Mouse (Mus musculus): Measurements from ENCODE around the gene Olfr344. TPM values are rescaled to one million over a fixed set of nuclear protein-coding genes. Genes with fewer than 3 reads are reported as not detected.

The Olfr344 gene
- polyA plus RNA-seq (2012; rRNA removed; ENCODE audit: low replicate concordance), result not detected in 2 replicates

DNA sequence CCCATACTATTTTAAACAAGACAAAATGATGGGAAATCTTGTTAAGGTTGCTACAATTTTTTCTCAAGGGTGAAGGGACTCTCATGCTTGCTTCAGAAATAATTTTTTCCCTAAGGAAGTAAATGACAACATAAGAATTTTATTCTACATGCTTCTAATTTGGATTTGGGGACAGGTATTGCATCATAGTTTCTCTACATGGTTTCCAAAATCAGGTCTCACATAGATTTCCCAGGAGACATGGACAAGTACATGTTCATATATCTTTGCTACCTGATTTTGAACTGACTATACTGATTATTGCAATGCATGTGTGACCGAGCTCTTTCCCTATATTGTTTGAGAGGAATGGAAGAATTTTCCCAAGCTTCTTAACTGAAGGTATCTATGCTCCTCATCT is at the start of gene Olfr344:
TSS of gene Olfr344 (plus strand) at position 301 of the 400 bp plus-strand sequence.

GRCm38 (mm10) chr2:36524698-36525097 is 41.8 kb upstream of the Olfr344 start, which contains the start of gene Olfr342:
Gene Olfr342 (plus strand): TSS chr2:36524998.

Other genes with a start within 250 kb of the Olfr344 start
- gene Olfr338, start 193.1 kb upstream of the Olfr344 start, polyA plus RNA-seq (2012; rRNA removed; ENCODE audit: low replicate concordance), result not detected in 2 replicates
- gene Olfr339, start 147.7 kb upstream of the Olfr344 start, polyA plus RNA-seq (2012; rRNA removed; ENCODE audit: low replicate concordance), result not detected in 2 replicates
- gene Olfr340, start 114.1 kb upstream of the Olfr344 start, polyA plus RNA-seq (2012; rRNA removed; ENCODE audit: low replicate concordance), result not detected in 2 replicates
- not detected in 2 replicates for gene Olfr341, start 84.2 kb upstream of the Olfr344 start, polyA plus RNA-seq (2012; rRNA removed; ENCODE audit: low replicate concordance)
- not detected in 2 replicates for gene Olfr342, start 41.7 kb upstream of the Olfr344 start, polyA plus RNA-seq (2012; rRNA removed; ENCODE audit: low replicate concordance)
- gene Olfr345, start 73.4 kb downstream of the Olfr344 start, polyA plus RNA-seq (2012; rRNA removed; ENCODE audit: low replicate concordance), result not detected in 2 replicates
- not detected in 2 replicates for gene Olfr346, start 119.1 kb downstream of the Olfr344 start, polyA plus RNA-seq (2012; rRNA removed; ENCODE audit: low replicate concordance)
- gene Olfr347, start 165.2 kb downstream of the Olfr344 start, polyA plus RNA-seq (2012; rRNA removed; ENCODE audit: low replicate concordance), result not detected in 2 replicates
- not detected in 2 replicates for gene Olfr348, start 217.6 kb downstream of the Olfr344 start, polyA plus RNA-seq (2012; rRNA removed; ENCODE audit: low replicate concordance)
- not detected in 2 replicates for gene Olfr50, start 223.9 kb downstream of the Olfr344 start, polyA plus RNA-seq (2012; rRNA removed; ENCODE audit: low replicate concordance)

All from mammary gland, adult 2 months (tissue).